Mouse (Mus musculus): ENCODE data around the gene Bud23.

GRCm38 (mm10) chr5:135064382-135064766 is 385 bp downstream of the Bud23 start:
- TF ChIP-seq POLR2A (IDR thresholded peaks at IDR 0.05; ENCODE audit: low read depth, low read length) (no peak), CTCF (IDR thresholded peaks at IDR 0.05; ENCODE audit: extremely low read depth, insufficient read depth, insufficient read length, insufficient replicate concordance) (no peak)
